Mouse (Mus musculus) MEL (cell line): ENCODE measurements around the gene Pnpt1.

ENCODE experiments used
- BHLHE40 ChIP-seq: IDR thresholded peaks from 2 replicates; pipeline ENCODE4 v1.6.1; 2012; ENCODE audit warnings: low read depth, mild to moderate bottlenecking, inconsistent platforms, low read length, improper control_type of control experiment, borderline replicate concordance
- CTCF ChIP-seq, 3 experiments: IDR thresholded peaks in 2 of 3; conservative IDR thresholded peaks in 1 of 3; 2 replicates each; pipeline ENCODE4 v1.5.1; 2011 to 2012; ENCODE audit warnings: low read length in 3 of 3, low read depth in 2 of 3, mild to moderate bottlenecking in 2 of 3, improper control_type of control experiment in 1 of 3, inconsistent platforms in 1 of 3, mixed read lengths in 1 of 3, moderate library complexity in 1 of 3; ENCODE audit not compliant: control insufficient read depth in 1 of 3, insufficient read depth in 1 of 3, poor library complexity in 1 of 3, severe bottlenecking in 1 of 3
- EP300 ChIP-seq, 2 experiments: IDR thresholded peaks; 2 replicates each; pipeline ENCODE4 v1.6.1; 2011; ENCODE audit warnings: improper control_type of control experiment in 2 of 2, low read length in 2 of 2, low read depth in 1 of 2, mild to moderate bottlenecking in 1 of 2
- ETS1 ChIP-seq: IDR thresholded peaks from 2 replicates; pipeline ENCODE4 v1.6.1; 2012; ENCODE audit warnings: low read depth, mild to moderate bottlenecking, inconsistent platforms, low read length, improper control_type of control experiment, moderate library complexity
- GATA1 ChIP-seq: IDR thresholded peaks from 2 replicates; pipeline ENCODE4 v1.6.1; 2011; ENCODE audit warnings: low read depth, low read length, improper control_type of control experiment
- HCFC1 ChIP-seq: IDR thresholded peaks from 2 replicates; pipeline ENCODE4 v1.6.1; 2012; ENCODE audit warnings: low read depth, mild to moderate bottlenecking, inconsistent platforms, low read length, improper control_type of control experiment, moderate library complexity
- JUND ChIP-seq: IDR thresholded peaks from 2 replicates; pipeline ENCODE4 v1.6.1; 2011; ENCODE audit warnings: low read depth, mild to moderate bottlenecking, improper control_type of control experiment, low read length
- MAFK ChIP-seq: IDR thresholded peaks from 2 replicates; pipeline ENCODE4 v1.6.1; 2011; ENCODE audit warnings: low read depth, mild to moderate bottlenecking, low read length, improper control_type of control experiment, borderline replicate concordance
- MAX ChIP-seq: IDR thresholded peaks from 2 replicates; pipeline ENCODE4 v1.6.1; 2011; ENCODE audit warnings: low read length, improper control_type of control experiment
- MAZ ChIP-seq: IDR thresholded peaks from 2 replicates; pipeline ENCODE4 v1.6.1; 2012; ENCODE audit warnings: low read depth, mild to moderate bottlenecking, inconsistent platforms, low read length, improper control_type of control experiment
- NELFE ChIP-seq: IDR thresholded peaks from 2 replicates; pipeline ENCODE4 v1.6.1; 2011; ENCODE audit warnings: low read depth, low read length, improper control_type of control experiment
- POLR2A ChIP-seq, 2 experiments: IDR thresholded peaks; 2 replicates each; pipeline ENCODE4 v1.6.1; 2011 to 2012; ENCODE audit warnings: low read length in 2 of 2, mild to moderate bottlenecking in 2 of 2, control low read depth in 1 of 2, improper control_type of control experiment in 1 of 2, low read depth in 1 of 2, moderate library complexity in 1 of 2; ENCODE audit not compliant: control insufficient read depth in 1 of 2, insufficient read depth in 1 of 2, poor library complexity in 1 of 2
- TAL1 ChIP-seq: IDR thresholded peaks from 2 replicates; pipeline ENCODE4 v1.6.1; 2012; ENCODE audit warnings: mild to moderate bottlenecking, inconsistent platforms, low read length, moderate library complexity, mixed read lengths

DNA sequence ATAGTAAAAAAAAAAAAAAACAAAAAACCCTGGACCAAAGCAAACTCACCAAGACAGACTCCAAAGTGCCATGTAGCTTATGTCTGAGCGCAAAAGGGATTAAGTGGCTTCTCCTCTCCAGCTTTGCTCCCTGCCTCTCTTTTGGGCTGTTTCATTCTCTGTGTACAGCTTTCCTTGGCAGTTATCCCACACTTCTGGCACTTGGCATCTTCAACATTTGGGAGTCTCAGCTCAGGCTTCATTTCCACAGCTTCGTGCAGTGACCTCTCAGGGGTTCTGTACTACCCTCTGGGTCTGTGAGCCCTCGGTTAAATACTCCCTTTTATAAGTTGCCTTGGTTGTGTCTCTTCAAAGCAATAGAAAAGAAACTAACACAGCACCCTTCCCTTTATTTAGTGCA lies 50.1 kb downstream of the Pnpt1 start:
- TF ChIP-seq CTCF (IDR thresholded peaks at IDR 0.05 in 2 of 3, conservative IDR thresholded peaks at IDR 0.05 in 1 of 3; ENCODE audit: control insufficient read depth in 1 of 3, insufficient read depth in 1 of 3, low read depth in 2 of 3, low read length in 3 of 3, poor library complexity in 1 of 3, severe bottlenecking in 1 of 3): no peak
- TF ChIP-seq MAFK: no peak
- no peak for TF ChIP-seq HCFC1
- TF ChIP-seq JUND: no peak
- TF ChIP-seq POLR2A (IDR thresholded peaks at IDR 0.05; ENCODE audit: control insufficient read depth in 1 of 2, insufficient read depth in 1 of 2, low read depth in 1 of 2, low read length in 2 of 2, poor library complexity in 1 of 2): no peak
- TF ChIP-seq MAZ: no peak
- TF ChIP-seq BHLHE40: no peak
- TF ChIP-seq TAL1: no peak
- no peak for TF ChIP-seq NELFE
- TF ChIP-seq EP300 (IDR thresholded peaks at IDR 0.05; ENCODE audit: low read depth in 1 of 2, low read length in 2 of 2): no peak
- TF ChIP-seq GATA1: no peak
- no peak for TF ChIP-seq ETS1
- no peak for TF ChIP-seq MAX
